Mouse (Mus musculus) frontal cortex, postnatal 14 days (tissue): ENCODE measurements at regions not wholly inside any gene's neighbourhood (a gene's known extent, or its start where the extent isn't known, plus 50 kb on each side); places are given as distances from the start of the nearest gene placed in this dataset.

Source experiments
- DNase-seq, 2 experiments: peaks; one replicate each; pipeline ENCODE4 v3.0.0; 2022; ENCODE audit warnings: low spot score in 2 of 2

GRCm38 (mm10) chr2:159950369-159950768 is 383.6 kb downstream of the Gm826 start:
- DNase-seq: no peak

- DNase-seq: no peak
Observed at GRCm38 (mm10) chr2:159949046-159949445, 384.9 kb downstream of the Gm826 start.

DNA sequence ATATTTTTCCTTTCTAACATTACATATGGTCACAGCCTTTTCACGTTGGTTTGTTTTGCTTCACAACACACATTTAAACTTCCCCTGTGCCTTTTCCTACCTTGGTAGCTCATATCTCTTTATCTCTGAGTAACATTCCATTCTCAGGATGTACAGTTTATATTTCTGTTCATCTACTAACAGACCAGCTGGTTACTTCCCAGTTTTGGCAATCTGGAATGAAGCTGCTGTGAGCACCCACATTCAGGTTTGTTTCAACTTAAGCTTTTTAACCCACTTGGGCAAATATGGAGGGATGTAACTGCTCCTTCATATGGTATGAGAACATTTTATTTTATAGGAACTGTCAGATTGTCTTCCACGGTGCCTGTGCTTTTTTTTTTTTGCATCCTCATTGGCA is 403.2 kb downstream of the Gm826 start:
- DNase-seq: no peak

- DNase-seq: no peak
Observed at GRCm38 (mm10) chr2:159889701-159890100, 444.3 kb downstream of the Gm826 start.

DNA sequence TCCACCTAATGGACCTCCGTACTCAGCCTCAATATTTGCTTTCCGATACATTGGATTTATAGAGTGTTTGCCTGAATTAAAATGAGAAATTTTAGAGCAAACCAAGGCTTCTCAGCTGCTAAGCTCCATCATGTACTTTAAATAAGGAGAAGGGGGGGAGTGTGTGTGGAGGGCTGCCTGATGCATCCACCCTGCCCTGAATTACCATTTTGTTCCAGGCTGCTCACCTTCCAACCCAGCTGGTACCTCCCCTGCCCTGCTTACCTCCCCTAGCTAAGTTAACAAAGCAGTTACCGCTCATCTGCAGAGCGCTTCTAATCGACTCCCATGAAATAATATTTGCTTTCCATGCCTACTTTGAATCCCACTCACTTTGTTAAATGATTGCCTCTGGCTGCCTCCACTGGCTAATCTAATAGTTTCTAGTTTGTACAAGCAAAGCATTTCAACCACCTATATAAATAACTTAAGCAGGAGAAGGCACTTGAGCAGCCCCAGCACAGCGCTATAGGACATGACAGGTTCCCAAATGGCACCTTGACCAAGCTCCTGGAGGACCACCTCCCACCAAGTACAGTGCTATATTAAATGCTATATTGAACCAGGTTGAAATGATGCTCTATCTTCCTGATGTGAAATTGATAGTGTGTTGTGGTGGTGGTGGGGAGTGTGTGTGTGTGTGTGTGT is 449.0 kb downstream of the Gm826 start:
- DNase-seq: no peak

GRCm38 (mm10) chr2:159866981-159867380 is 467.0 kb downstream of the Gm826 start:
- DNase-seq: no peak

DNA sequence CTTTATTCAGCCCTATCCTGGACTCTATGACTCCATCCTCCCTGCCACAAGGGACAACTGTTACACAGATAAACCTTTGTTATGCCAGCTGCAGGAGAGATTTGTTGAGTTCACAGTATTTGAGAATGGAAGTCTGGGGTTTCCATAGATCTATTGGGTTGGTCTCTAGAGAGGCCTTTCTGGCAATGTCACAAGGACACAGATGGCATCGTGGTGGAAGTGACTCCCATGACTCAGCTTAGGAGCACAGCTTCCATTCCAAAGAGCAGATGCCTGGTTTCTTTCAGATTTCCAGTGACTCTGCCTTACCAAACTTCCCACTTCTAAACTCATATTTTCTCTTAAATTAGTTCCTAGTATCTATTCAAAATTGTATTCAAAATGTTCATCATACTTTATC is 467.6 kb downstream of the Gm826 start:
- no peak for DNase-seq

- DNase-seq: no peak
Observed at GRCm38 (mm10) chr2:159863185-159863584, 470.8 kb downstream of the Gm826 start.

DNA sequence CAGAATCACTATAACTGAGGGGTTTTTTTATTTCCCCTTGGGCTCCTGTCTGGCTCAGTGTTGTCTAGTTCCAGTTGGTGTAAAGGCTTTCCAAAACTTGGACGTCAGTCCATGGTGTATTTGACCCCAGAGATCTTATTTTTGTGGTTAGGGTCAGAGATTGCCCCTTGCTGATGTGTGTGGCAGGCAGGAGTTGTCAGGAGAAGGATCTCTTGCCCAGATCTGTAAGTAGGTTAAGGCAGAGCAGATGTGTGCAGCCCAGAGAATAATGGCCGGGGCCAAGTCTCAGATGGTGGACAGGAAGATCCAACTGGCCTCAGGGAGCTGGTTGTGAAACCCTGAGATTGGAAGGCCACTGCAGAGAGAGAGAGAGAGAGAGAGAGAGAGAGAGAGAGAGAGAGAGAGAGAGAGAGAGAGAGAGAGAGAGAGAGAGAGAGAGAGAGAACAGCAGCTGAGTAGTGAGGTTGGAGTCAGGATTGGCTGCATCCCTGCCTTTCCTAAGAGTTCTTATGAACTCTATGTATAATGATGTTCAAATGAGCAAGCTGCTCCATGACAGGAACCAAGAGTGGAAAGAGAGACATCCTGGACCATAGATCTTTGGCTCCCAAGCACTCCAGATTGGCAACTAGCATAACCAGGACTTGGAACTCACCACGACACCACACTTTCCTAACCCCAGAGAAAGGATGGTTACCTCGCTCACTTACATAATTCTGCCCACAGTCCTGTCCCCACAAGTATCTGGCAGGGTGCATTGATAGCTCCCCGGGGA is 479.9 kb downstream of the Gm826 start:
- no peak for DNase-seq

- no peak for DNase-seq
Observed at GRCm38 (mm10) chr2:159852959-159853358, 481.0 kb downstream of the Gm826 start.

DNA sequence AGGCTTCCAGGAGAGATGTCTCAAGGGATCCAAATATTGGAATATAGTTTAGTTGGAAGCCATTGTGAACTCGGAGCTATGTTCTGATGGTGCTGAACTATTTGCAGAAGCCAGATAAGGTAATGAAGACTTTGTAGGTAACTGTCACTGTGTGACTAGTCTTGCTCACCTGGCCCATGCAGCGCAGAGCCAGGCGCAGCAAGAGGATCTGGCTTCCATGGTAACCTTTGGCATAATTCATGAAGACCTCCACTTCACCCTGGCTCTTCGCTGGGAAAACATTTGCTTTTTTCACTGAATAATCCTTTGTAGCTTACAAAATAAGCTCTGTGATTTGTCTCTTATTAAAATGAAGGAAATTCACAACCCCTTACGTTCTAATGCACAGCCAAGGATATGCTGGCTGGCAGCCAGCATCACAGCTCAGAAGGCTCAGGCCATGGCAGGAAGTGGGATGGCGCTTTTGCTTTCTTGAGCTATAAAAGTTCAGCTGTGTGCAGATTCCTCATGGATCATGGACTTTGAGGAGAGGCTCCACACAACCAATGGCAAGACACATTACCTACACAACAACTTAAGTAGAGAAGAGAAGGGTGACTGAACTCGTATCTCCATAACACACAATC is 501.4 kb downstream of the Gm826 start:
- no peak for DNase-seq

DNA sequence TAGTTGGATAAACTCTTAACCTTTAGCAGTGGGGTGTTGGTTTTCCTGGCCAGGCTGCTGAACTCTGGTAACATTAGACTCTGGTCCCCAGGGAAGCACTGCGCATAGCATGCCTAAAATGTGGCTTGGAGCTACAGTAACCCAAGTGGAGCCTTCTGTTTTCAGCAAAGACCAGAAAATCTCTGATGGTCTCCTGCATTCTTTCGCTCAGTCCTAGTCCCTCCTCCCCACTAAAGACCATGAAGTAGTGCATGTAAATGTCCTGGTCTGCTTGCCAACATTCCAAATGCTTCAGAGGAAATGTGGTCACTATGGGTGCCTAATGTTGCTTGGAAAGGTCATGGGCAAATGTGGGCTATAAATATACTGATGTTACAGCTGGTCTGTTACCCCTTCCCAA is 507.5 kb downstream of the Gm826 start:
- DNase-seq: no peak

- no peak for DNase-seq
Observed at GRCm38 (mm10) chr2:159818556-159818955, 515.4 kb downstream of the Gm826 start.

GRCm38 (mm10) chr2:159816344-159816743 is 517.6 kb downstream of the Gm826 start:
- DNase-seq: no peak
